Mouse (Mus musculus) layer of hippocampus, adult 9-10 months (tissue): ENCODE data around the gene Atp8b3.

Experiments
- DNase-seq: peaks from one replicate; pipeline ENCODE4 v3.0.0; 2022; ENCODE audit warnings: low spot score

Atp8b3 gene

DNA sequence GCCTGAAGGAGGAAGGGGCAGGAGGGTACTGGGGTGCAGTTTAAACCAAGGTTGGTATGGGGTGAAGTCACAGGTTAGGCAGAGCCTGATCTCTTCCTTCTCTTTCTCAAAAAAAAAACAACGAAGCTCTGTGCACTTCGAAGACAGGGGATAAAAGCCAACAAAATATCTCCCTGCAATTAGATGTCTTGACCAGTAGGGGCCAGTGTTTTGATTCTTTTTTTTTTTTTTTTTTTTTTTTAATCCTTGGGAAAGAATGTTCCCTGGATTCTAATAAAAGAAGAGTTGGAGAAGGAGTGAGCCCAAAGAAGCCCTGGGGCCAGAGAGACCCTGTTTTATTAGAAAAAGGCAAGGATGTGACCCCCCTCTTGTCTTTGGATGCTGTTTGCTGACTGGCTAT lies 19.6 kb downstream of the Atp8b3 start:
- DNase-seq, result no peak

DNA sequence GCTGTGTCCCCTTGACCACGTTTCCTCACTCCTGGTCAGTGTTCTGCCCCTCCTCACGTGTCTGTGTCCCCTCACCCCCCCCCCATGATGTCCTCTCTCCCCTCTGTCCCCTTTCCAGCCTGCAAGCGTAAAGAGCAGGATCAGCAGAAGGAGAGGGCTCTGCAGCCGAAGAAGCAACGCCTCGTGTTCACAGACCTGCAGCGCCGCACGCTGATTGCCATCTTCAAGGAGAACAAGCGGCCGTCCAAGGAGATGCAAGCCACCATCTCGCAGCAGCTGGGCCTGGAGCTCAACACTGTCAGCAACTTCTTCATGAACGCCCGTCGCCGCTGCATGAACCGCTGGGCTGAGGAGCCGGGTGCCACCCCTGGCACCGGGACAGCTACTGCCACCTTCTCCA lies 25.2 kb downstream of the Atp8b3 start:
- no peak for DNase-seq

DNA sequence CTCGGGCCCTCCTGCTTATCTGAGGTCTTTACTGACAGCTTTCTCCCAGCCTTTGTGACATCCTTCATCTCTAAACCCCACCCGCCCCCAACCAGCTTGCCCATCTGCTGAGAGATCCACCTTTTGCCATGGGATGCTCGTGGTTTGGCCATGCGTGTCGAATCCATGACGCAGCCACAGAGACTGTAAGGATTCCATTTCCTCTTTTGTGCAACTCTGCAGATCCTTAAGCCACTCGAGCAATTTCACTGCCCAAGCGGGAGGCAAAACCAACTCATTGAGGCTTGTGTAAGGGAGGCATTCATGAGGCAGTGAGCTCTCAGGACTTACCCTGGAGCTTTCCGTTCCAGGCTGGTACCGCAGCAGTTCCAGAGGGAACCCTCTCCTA lies 28.7 kb downstream of the Atp8b3 start:
- DNase-seq, result no peak

DNA sequence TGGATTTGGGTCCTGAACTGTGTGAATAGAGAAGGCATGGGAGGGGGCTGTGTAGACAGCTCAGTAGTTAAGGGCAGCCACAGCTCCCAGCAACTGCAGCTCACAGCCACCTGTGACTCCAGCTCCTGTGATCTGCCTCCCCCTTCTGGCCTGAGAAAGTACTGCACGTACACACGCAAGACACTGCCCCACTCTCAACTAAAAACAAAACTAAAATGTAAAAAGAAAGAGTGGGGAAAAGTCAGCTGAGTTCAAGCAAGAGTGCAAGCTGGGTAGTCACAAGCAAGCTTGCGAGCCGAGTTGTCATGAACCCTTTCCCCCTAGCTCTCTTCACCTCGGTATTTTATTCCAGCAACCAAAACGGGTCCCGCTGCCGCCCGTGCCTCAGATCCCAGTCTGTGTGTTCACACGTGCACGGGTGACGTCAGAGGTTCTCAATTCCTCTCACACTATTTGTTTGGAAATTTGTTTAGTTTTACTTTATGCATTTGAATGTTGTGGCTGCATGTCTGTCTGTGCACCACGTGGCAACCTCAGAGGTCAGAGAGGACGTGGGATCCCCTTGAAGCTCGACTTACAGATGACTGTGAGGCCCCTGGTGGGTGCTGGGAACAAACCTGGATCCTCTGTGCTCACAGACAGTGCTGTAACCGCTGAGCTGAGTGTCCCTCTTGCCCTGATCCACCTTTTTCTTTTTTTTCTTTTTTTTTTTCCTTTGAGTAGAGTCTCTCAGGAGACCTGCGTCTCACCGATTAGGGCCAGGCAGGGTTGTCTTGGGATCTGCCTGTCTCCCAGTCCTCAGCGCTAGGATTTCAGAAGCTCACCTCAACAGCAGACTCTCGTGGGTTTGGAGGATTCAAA lies 29.3 kb downstream of the Atp8b3 start:
- DNase-seq, result peak; percentile 68

DNA sequence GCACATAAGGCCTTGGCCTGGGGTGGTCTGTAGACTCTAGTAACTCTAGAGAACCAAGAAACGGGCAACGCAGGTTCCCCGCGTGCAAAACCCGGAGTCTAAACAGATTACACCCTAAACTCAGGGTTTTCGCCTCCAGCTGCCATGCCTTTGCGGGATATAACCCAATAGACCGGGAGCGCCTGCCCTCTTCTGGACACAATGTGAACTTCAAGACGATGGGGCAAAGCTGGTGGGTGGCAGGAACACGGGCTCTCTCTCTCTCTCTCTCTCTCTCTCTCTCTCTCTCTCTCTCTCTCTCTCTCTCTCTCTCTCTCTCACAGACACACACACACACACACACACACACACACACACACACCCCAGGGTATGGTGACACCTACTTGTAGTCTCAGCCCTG lies 32.7 kb downstream of the Atp8b3 start:
- DNase-seq, result peak; percentile 13

DNA sequence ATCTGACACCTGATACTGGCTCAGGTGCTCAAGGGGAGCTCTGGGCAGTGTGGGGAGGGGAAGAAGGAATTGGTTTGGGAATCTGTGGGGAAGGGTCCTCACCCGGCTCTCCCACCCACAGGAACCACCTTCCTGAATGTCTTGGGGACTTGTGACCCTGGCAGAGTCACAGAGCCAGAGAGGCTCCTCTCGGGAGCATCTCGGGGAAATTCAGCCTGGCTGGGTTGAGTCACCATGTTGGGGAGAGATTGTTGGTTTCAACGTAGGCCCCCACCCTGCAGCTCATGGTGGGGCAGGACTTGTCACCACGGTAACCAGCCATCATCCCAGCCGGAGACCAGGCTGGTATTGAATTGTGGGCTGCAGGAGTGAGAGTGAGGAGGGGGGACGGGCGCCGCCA lies 34.2 kb downstream of the Atp8b3 start:
- no peak for DNase-seq

DNA sequence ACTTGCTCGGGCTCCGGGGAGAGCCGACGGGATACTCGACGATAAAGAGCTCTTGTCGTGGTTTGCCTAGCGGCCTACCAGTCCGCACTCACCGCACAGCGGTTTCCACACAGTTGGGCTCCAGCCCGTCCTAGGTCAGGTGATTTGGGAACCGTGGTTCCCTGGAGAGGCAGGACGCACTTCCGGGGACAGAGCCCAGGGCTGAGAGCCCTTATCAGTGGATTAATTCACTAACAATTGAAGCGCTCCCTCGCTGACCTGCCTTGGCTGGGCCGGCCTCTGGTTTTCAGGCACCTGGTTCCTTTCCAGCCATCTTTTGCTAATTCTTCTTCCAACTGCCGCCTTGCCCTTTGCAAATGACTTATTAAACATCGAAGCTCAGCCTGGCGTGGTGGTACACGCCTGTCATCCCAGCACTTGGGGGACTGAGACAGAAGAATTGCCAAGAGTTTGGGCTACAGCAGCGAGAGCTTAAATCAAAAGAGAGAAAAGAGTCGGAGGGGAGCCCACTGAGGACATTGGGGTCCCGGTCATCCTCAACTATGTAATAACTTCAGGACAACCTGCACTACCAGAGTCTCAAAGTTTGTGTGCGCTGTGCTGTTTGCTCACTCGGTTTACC lies 35.2 kb downstream of the Atp8b3 start:
- no peak for DNase-seq

DNA sequence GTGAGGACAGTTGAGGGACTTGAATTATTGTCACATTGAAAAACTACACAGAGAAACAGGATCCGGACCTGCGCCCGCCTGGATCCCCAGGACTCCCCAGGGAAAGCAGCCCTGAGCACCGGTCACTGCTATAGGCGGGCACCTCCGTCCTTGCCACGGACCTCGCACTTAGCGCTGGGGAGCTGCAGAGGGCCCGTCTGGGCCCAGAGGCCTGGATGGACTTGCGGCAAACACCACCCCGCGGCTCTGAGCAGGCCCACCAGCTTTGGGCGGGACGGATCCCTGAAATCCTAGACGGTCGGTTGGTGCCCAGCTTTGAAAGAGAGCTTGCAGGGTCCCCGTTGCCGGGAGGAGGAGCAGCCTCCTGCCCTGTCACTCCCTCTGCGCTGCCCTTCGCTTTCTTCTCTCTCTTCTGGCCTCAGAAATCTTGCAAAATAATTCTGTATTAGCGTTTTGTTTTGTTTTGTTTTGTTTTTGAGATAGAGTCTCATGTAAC lies 36.1 kb downstream of the Atp8b3 start:
- DNase-seq, result no peak

DNA sequence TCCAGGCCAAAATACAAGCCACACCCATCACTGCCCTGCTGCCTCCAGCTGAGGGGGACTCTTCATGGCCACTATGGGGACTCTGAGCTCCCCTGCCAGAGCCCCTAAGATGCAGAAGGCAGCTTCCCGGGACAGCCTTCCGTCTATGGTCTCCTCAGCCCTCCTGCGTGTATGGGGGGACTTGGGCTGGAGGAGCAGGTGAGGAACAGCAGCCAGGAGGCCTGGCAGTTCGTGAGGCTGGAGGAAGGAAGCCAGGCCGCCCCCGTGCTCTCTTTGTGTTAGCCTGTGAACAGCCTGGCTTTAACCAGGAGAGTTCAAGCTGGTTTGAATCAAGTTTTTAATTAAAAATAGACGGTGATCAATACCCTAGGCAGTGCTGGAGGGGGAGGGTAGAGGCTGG lies 36.6 kb downstream of the Atp8b3 start:
- no peak for DNase-seq

DNA sequence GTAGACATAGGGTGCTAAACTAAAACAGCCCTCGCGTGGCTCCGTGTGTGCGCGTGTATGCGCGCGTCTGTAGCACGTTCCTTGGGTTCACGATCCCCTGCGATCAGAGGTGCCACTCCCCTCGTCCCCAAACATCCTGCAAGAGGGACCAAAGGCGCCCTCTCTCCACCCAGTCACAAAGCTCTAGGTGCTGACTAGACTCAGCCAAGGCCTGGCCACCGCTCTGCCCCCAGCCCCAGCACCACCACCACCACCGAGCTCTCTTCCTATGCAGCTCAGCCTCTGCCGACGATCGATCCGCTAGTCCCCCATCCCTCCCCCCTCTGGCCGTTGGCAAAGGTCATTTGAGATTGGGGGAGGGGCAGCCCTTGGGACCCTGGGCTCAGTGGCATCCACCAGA lies 42.5 kb downstream of the Atp8b3 start:
- no peak for DNase-seq

DNA sequence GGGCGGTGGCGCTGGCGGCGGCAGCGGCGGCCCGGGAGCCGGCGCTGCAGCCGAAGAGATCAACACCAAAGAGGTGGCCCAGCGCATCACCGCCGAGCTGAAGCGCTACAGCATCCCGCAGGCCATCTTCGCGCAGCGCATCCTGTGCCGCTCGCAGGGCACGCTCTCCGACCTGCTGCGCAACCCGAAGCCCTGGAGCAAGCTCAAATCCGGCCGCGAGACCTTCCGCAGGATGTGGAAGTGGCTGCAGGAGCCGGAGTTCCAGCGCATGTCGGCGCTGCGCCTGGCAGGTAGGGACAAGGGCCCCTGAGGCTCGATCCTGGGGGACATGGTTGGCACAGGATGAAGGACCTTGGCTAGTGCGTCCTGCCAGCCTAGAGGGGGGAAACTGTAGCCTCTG lies 43.0 kb downstream of the Atp8b3 start:
- no peak for DNase-seq

DNA sequence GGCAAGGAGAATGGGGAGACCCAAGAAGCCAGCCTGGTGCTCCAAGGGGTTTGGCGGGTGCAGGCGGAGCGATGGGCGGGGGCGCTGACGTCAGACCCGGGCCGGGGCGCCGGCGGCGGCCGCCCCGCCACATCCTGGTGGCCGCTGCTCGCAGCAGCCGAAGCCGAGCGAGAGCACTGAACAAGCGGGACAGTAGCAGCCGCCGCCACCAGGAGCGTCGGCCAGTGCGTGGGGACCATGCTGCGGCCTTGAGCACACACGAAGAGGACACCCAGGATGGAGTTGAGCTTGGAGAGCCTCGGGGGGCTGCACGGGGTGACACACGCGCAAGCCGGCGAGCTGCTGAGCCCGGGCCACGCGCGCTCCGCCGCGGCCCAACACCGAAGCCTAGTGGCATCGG lies 44.2 kb downstream of the Atp8b3 start, which contains the start of gene Onecut3:
TSS of gene Onecut3 (plus strand) at position 104 of the 400 bp plus-strand sequence.
- no peak for DNase-seq

DNA sequence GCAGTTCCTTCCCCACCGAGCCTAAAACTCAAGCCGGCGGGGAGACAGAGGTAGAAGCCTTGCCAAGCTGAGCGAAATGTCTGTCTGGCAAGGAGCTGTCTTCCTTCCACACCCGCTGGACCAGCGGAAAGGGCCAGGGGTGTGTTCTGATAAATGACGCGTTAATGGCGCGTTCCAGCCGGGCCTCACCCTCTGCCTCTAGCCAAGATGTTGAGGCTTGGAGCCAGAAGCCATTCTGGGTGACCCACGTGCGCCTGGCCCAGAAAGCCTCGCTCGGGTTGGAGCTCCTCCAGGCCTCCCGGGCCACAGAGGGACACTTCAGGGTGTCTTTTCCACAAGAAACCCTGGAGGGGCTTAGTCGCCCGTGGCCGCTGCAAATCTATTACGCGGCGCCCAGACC lies 48.9 kb downstream of the Atp8b3 start:
- no peak for DNase-seq

DNA sequence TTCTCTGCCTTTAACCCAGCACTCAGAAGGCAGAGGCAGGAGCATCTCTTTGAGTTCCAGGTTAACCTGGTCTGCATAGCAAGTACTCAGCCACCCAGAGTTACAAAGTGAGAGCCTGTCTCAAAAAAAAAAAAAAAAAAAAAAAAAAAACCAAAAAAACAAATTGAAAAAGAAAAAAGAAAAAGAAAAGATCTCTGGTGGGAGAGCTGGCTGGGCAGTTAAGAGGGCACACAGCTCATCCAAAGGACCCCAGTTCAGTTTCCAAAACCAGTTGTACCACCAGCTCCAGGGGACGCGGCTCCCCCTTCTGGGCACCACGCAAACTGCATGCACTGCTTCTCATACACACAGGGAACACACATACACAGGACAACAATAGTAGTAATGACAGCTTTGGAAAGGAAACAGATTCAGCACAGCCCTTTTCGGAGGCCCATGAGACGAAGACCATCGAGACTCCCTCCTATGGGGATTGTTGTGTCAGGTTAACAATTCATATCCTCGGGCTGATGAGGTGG lies 52.0 kb downstream of the Atp8b3 start:
- no peak for DNase-seq

DNA sequence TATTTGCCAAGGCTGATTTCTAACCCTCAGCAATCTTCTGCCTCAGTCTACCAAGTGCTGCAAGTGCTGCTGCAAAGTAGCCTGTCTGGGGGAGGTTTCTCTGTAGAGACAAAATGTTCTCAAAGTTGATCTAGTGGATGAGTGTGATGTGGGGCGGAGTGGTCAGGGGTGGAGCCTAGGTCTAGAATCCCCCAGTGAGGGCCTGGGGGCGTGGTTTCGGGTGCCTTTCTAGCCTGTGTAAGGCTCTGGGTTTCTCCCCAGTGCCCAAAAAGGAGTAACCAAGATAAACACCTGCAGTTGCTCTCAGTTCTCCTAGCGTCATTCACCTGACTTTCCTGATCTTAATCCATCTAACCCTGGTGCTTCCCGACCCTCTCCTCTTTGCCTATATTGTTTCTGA lies 57.9 kb downstream of the Atp8b3 start:
- no peak for DNase-seq

DNA sequence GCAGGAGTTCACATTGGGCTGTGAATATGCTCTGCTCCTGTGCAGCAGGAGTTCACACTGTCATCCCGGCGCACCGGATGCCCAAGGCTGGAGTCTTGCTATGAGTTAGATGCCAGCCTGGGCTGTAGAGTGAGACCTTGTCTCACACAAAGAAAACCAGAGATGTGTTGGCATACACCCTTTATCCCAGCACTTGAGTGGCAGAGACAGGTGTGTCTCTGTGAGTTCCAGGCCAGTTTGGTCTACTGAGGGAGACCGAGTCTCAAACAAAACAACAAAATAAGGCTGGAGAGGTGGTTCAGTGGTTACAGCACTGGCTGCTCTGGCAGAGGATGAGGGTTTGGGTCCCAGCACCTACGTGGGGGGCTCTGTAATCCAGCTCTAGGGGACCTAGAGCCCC lies 60.4 kb downstream of the Atp8b3 start:
- no peak for DNase-seq

DNA sequence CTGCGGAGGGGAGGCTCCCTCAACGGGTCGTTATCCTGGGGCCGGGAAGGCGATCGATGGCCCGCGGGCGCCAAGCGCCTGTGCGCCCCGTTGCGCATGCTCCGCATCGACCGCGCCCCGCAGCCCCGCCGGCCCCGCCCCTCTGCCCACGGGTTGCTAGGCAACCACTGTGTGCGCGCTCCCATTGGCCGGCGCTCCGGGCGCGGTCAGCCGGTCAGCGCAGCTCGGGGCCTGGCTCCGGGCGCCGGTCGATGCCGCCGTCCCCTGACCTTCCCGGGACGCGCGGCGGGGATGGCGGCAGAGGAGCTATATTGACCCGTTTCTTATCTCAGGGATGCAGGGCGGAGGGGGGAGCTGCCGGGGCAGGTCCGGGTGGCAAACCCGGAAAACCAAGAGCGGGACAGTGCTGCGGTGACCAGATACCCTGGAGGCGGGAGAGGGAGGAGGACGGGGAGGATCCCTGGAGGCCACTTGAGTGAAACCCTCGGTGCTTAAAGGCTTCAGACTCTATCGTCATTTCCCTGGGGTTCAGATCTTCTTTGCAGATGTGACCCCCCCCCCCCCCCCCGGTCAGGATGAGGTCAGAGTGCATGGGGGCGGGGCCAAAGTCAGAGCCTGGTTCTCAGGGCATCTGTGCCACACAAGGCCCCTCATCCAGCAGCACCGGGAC lies 63.5 kb downstream of the Atp8b3 start:
- peak; percentile 30 for DNase-seq
